Mouse (Mus musculus) C2C12 (cell line): ENCODE data around the gene Raet1e. TPM values are rescaled to one million over a fixed set of nuclear protein-coding genes. Genes with fewer than 3 reads are reported as not detected.
A peak's percentile ranks its signal among the peaks of the same experiment; 100 is the strongest.
"Not testable (repeated sequence)": the region's sequence is repeated elsewhere in the genome, so short reads cannot be mapped to it uniquely, and the experiment has no call there.

ENCODE experiments used
- H3K27me3 ChIP-seq: one replicate; pipeline ENCODE4 v1.6.1; 2011; ENCODE audit not compliant: control insufficient read depth, insufficient read depth, insufficient read length
- H3K36me3 ChIP-seq: one replicate; pipeline ENCODE4 v1.6.1; 2011; ENCODE audit not compliant: control insufficient read depth, insufficient read depth
- H3K4me3 ChIP-seq: one replicate; pipeline ENCODE4 v1.5.1; 2011; ENCODE audit warnings: mild to moderate bottlenecking, control low read depth; ENCODE audit not compliant: poor library complexity, insufficient read depth, severe bottlenecking
- H3K79me2 ChIP-seq: one replicate; pipeline ENCODE4 v1.6.1; 2011; ENCODE audit not compliant: control insufficient read depth, insufficient read depth
- H3K79me3 ChIP-seq: one replicate; pipeline ENCODE4 v1.6.1; 2011; ENCODE audit warnings: low read depth, control low read depth
- H3ac ChIP-seq: one replicate; pipeline ENCODE3; 2011; ENCODE audit warnings: low read depth; ENCODE audit not compliant: control insufficient read depth, insufficient read length
- CEBPB ChIP-seq: IDR thresholded peaks from one replicate; pipeline ENCODE4 v1.6.1; 2011; ENCODE audit warnings: low read depth, mild to moderate bottlenecking, control low read depth, moderate library complexity
- CTCF ChIP-seq: IDR thresholded peaks from one replicate; pipeline ENCODE4 v1.5.1; 2011; ENCODE audit not compliant: control insufficient read depth, insufficient read depth, insufficient read length
- FOSL1 ChIP-seq: IDR thresholded peaks from one replicate; pipeline ENCODE4 v1.8.0; 2011; ENCODE audit warnings: mild to moderate bottlenecking, low read length; ENCODE audit not compliant: poor library complexity, insufficient read depth, severe bottlenecking
- MAX ChIP-seq: IDR thresholded peaks from one replicate; pipeline ENCODE4 v1.6.1; 2011; ENCODE audit warnings: mild to moderate bottlenecking, control low read depth
- MYOD1 ChIP-seq: IDR thresholded peaks from one replicate; pipeline ENCODE4 v1.6.1; 2011; ENCODE audit warnings: low read depth; ENCODE audit not compliant: control insufficient read depth, insufficient read length
- MYOG ChIP-seq: IDR thresholded peaks from one replicate; pipeline ENCODE4 v1.6.1; 2011; ENCODE audit not compliant: control insufficient read depth, insufficient read length; ENCODE audit errors: extremely low read depth
- USF1 ChIP-seq: IDR thresholded peaks from one replicate; pipeline ENCODE4 v1.6.1; 2011; ENCODE audit warnings: low read depth, mild to moderate bottlenecking, control low read depth, moderate library complexity
- long read RNA-seq, 2 experiments: library from polyadenylated mRNA; unstranded; transcript quantifications; one replicate each; pipeline ENCODE4 v2.0.0; 2019 to 2020
- polyA plus RNA-seq: library from polyadenylated mRNA; unstranded; fragments of >200 nt; fragmentation: generic; extraction: Trizol; gene quantifications from one replicate; pipeline ENCODE4 v1.2.1, GENCODE M21; 2012; ENCODE audit warnings: missing spikeins

Raet1e gene
- polyA plus RNA-seq, result 15.0 TPM
- long read RNA-seq, experiment 1, transcript Raet1e-204 (9 exons, 1,579 nt), result major isoform, 18 of 38 reads
- long read RNA-seq, experiment 1, partial matches to known transcripts, result 3 of 38 reads
- long read RNA-seq, experiment 1, other reads (novel, unspliced or antisense), result 16 of 38 reads
- long read RNA-seq, experiment 2, transcript Raet1e-204 (9 exons, 1,579 nt), result major isoform, 18 of 42 reads
- long read RNA-seq, experiment 2, partial matches to known transcripts, result 0 of 42 reads
- long read RNA-seq, experiment 2, other reads (novel, unspliced or antisense), result 23 of 42 reads

- H3K4me3 ChIP-seq, result peak within 1 kb of the TSS; percentile 37
- not testable (repeated sequence) for H3K36me3 ChIP-seq, H3K79me3 ChIP-seq, H3K79me2 ChIP-seq
- peaks cover 11% of the 10 kb centered on the region for H3K27me3 ChIP-seq
- H3ac ChIP-seq, result peak within 1 kb of the TSS; percentile 56
Measured at GRCm38 (mm10) chr10:22158310-22158999, at the start of gene Raet1e, which contains the start of gene H60b. TSS of gene Raet1e (plus strand) at chr10:22158569. TSS of gene H60b (plus strand) at chr10:22158586.

- H3K4me3 ChIP-seq, result no peak overlapping the region
Measured at GRCm38 (mm10) chr10:22140665-22141280, 17.6 kb upstream of the Raet1e start.

DNA sequence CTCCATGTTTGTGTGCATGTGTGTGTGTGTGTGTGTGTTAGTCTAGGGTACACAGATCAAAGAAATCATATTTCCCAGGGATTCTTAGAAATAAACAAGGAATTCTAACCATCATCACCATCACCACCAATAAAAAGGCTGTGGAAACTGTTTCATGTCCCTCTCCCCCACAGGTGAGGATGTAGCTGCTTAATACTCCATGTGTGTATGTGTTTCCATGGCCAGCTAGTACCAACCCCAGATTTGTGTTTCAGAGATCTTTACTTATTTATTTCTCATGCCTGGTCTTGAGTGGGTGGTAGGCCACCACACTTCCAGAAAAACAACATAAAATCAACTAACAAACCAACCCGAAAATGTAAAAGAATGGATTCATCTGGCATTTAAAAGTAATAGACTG lies 16.2 kb upstream of the Raet1e start:
- H3K27me3 ChIP-seq, H3ac ChIP-seq, H3K79me3 ChIP-seq, H3K4me3 ChIP-seq: not testable (repeated sequence)
- Histone ChIP-seq H3K36me3 (peaks cover 12% of the 10 kb centered on the region), H3K79me2 (peaks cover 14% of the 10 kb centered on the region)

More at GRCm38 (mm10) chr10:22140665-22141280, 17.6 kb upstream of the Raet1e start:
- peak overlapping the region; percentile 63 for H3ac ChIP-seq
- TF ChIP-seq USF1 (no peak), CTCF (peak; percentile 36)
- no peaks in the 10 kb centered on the region for H3K27me3 ChIP-seq
- peaks cover 6% of the 10 kb centered on the region for H3K79me2 ChIP-seq
- H3K36me3 ChIP-seq, result peaks cover 7% of the 10 kb centered on the region
- peaks cover 5% of the 10 kb centered on the region for H3K79me3 ChIP-seq

DNA sequence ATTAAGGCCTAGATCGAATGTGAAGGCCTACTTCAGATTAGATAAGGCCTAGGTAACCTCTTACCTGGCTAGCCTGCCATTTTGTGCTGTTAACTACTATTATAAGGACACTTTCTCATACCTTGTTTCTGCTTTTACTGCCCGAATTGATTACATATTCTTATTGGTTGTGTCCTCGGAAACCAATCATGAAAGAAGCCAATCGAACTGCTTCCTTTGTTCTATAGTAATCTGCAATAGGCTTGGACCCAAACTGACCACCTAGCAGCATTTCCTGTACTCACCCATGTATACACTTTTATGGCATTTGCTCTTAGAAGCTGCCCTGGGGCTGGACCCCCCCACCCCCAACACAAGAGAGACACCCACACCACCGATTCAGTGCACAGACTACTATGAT lies 15.4 kb upstream of the Raet1e start:
- H3K36me3 ChIP-seq, result peaks cover 12% of the 10 kb centered on the region
- H3K79me3 ChIP-seq, result peaks cover 12% of the 10 kb centered on the region

DNA sequence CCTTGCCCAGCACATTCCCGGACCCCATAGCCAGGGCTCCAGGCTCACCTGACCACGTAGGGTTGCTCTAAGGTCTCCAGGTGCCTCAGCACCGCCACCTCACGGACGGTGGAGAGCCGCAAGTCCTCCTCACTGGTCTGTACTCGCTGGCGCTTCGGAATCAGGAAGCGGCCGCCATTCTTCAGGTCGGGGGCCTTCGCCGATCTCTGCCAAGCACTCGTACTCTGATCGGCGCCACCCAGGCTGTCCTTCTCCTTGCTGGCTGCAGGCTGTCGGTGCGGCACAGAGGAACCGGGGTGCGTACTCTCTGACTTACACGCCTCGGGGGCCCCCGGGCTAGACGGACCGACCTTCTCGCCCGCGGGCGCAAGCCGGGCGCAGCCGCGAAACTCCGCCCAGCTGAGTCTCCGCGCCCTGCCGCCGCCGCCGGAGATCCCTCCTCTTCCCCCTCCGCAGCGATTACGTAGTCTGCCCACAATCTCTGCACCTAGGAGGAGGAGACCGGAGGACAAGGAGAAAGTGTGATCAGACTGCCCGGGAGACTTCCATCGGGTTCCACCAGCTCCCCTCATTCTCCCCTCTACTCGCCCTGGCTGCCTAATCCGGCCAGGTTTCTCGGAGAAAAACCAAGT lies 9.8 kb upstream of the Raet1e start:
- H3K4me3 ChIP-seq, result peak overlapping the region; percentile 76
- H3K27me3 ChIP-seq, result peaks cover 17% of the 10 kb centered on the region
- no peak for TF ChIP-seq MYOG
- no peak for TF ChIP-seq FOSL1
- TF ChIP-seq CTCF, result peak; percentile 17
- TF ChIP-seq MAX, result no peak
- H3K79me3 ChIP-seq, result peaks cover 14% of the 10 kb centered on the region
- H3K79me2 ChIP-seq, result peaks cover 28% of the 10 kb centered on the region
- peaks cover 12% of the 10 kb centered on the region for H3K36me3 ChIP-seq
- H3ac ChIP-seq, result peak overlapping the region; percentile 94

More for the DNA sequence above, 15.4 kb upstream of the Raet1e start:
- H3K4me3 ChIP-seq, result no peak overlapping the region
- H3K27me3 ChIP-seq, result no peaks in the 10 kb centered on the region
- H3K79me2 ChIP-seq, result peaks cover 22% of the 10 kb centered on the region
- TF ChIP-seq MAX, result no peak
- TF ChIP-seq MYOG, result no peak
- TF ChIP-seq USF1, result no peak
- TF ChIP-seq MYOD1, result no peak
- no peak for TF ChIP-seq CEBPB
- TF ChIP-seq CTCF, result no peak
- TF ChIP-seq FOSL1, result no peak
- H3ac ChIP-seq, result no peak overlapping the region

DNA sequence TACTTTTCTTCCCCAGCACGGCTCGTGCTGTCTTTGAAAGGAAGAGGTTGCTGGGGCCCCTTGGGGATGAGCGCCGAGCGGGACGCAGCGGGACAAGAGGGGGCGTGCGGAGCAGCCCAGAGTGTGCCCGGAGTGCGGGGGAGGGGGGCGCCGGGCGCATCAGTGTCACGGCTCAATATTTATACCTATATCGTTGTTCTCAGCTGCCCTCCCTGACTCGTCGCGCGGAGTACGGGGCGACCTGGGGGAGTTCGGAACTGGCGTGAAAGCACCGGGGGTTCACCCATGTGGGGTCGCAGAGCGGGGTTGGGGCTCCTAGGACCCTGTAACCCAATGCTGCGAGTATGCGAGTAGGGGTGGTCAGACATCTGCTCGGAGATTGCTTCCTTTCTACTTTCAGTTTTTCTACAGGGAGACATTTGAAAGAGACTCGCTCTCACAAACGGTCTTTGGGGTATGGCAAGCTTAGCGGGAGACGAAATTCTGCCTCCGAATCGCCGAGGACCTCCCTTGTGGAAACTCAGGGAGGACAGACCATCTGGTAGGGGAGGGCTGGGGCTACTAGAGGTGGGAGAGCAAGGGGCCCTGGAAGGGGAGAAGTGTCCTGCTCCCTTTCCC lies 9.2 kb upstream of the Raet1e start, which contains the start of gene E030030I06Rik:
E030030I06Rik (minus strand) TSS at position 198 of the 618 bp plus-strand sequence.
- TF ChIP-seq MYOG (no peak), CTCF (no peak)

More for the DNA sequence above, 9.2 kb upstream of the Raet1e start, which contains the start of gene E030030I06Rik:
- peaks cover 14% of the 10 kb centered on the region for H3K79me3 ChIP-seq
- peaks cover 28% of the 10 kb centered on the region for H3K79me2 ChIP-seq
- peaks cover 21% of the 10 kb centered on the region for H3K27me3 ChIP-seq
- peak within 1 kb of the TSS; percentile 94 for H3ac ChIP-seq
- H3K36me3 ChIP-seq, result peaks cover 12% of the 10 kb centered on the region
- H3K4me3 ChIP-seq, result peak within 1 kb of the TSS; percentile 76
